7 mouse cellular contexts compared by ENCODE assay signal in genomic region chr4:63186281-63186870, GRCm38 (mm10). TPM values are rescaled to one million over a fixed set of nuclear protein-coding genes. Genes with fewer than 3 reads are reported as not detected.
DNase-seq lines count a peak whose midpoint lies in the region; ATAC-seq lines count a peak whose summit lies in the region.

No protein-coding gene starts in this region.

- H3K36me3 ChIP-seq in embryonic facial prominence, embryonic 13.5 days = no peaks in the 10 kb centered on the region
- H3K36me3 ChIP-seq in forebrain, embryonic 15.5 days = no peaks in the 10 kb centered on the region
- H3K36me3 ChIP-seq in limb, embryonic 11.5 days (ENCODE audit: control insufficient read depth, insufficient read depth, low read length) = no peaks in the 10 kb centered on the region

- H3K9ac ChIP-seq in embryonic facial prominence, embryonic 13.5 days = no peak overlapping the region
- H3K9ac ChIP-seq in forebrain, embryonic 15.5 days (replicated peaks) = no peak overlapping the region
- no peak overlapping the region for H3K9ac ChIP-seq in limb, embryonic 11.5 days (ENCODE audit: low read length)

- H3K9me3 ChIP-seq in embryonic facial prominence, embryonic 13.5 days = no peaks in the 10 kb centered on the region
- no peaks in the 10 kb centered on the region for H3K9me3 ChIP-seq in forebrain, embryonic 15.5 days
- no peaks in the 10 kb centered on the region for H3K9me3 ChIP-seq in limb, embryonic 11.5 days (ENCODE audit: control insufficient read depth, low read length)

- WGBS in embryonic facial prominence, embryonic 13.5 days = 61% methylated on average over 21 of the region's 21 CpGs
- WGBS in forebrain, embryonic 15.5 days = 17% methylated on average over 21 of the region's 21 CpGs
- WGBS in limb, embryonic 11.5 days = 67% methylated on average over 21 of the region's 21 CpGs

- H3K4me1 ChIP-seq in embryonic facial prominence, embryonic 13.5 days = peaks cover 25% of the 10 kb centered on the region
- H3K4me1 ChIP-seq in forebrain, embryonic 15.5 days = peaks cover 3% of the 10 kb centered on the region; the same call in 1 of the 2 replicates
- no peaks in the 10 kb centered on the region for H3K4me1 ChIP-seq in limb, embryonic 11.5 days (ENCODE audit: control insufficient read depth, insufficient read depth, low read length)

- no peaks in the 10 kb centered on the region for H3K27me3 ChIP-seq in embryonic facial prominence, embryonic 13.5 days
- H3K27me3 ChIP-seq in forebrain, embryonic 15.5 days = no peaks in the 10 kb centered on the region
- H3K27me3 ChIP-seq in limb, embryonic 11.5 days (ENCODE audit: control insufficient read depth, insufficient read depth, low read length) = no peaks in the 10 kb centered on the region

- peak; percentile 49 for DNase-seq in limb, embryonic 11.5 days (ENCODE audit: low spot score)
- no peak for DNase-seq in yolk sac, embryonic 10.5 days (ENCODE audit: low spot score)
- no peak for DNase-seq in adrenal gland, postnatal 10 days
- DNase-seq in left cerebral cortex, postnatal 36 days (ENCODE audit: low spot score in 2 of 2) = no peak

- H3K4me3 ChIP-seq in embryonic facial prominence, embryonic 13.5 days = no peak overlapping the region
- H3K4me3 ChIP-seq in forebrain, embryonic 15.5 days = no peak overlapping the region
- no peak overlapping the region for H3K4me3 ChIP-seq in limb, embryonic 11.5 days (ENCODE audit: low read depth, low read length)

- peak overlapping the region; percentile 69 for H3K27ac ChIP-seq in embryonic facial prominence, embryonic 13.5 days
- no peak overlapping the region for H3K27ac ChIP-seq in forebrain, embryonic 15.5 days (replicated peaks)
- peak overlapping the region; percentile 32; the same call in 1 of the 2 replicates for H3K27ac ChIP-seq in limb, embryonic 11.5 days (replicated peaks; ENCODE audit: low read depth, low read length)

- peak; percentile 71 for ATAC-seq in embryonic facial prominence, embryonic 13.5 days (ENCODE audit: insufficient number of reproducible peaks, insufficient read depth, low FRiP score, low TSS enrichment, low read depth)
- ATAC-seq in forebrain, embryonic 15.5 days (replicated peaks) = peak; percentile 55
- ATAC-seq in limb, embryonic 11.5 days (ENCODE audit: insufficient number of reproducible peaks, low FRiP score, low TSS enrichment, low read depth) = peak; percentile 73
- 0 out of 2 replicates have a peak, but pooled peaks have one; percentile 30 for ATAC-seq in megakaryocyte-erythroid progenitor cell, adult 5-6 weeks (replicated peaks; ENCODE audit: low FRiP score, low TSS enrichment, poor library complexity, severe bottlenecking)

- no peak overlapping the region for H3K4me2 ChIP-seq in embryonic facial prominence, embryonic 13.5 days
- H3K4me2 ChIP-seq in forebrain, embryonic 15.5 days (replicated peaks) = no peak overlapping the region
- no peak overlapping the region for H3K4me2 ChIP-seq in limb, embryonic 11.5 days (ENCODE audit: low read depth, severe bottlenecking)

- intact Hi-C loops in left cerebral cortex, postnatal 36 days (cut with DNase I) = no loop called here

RNA-seq across cellular contexts. Expression of gene Kif12, which starts 14.4 kb away (rescaled TPM):
- polyA plus RNA-seq in embryonic facial prominence, embryonic 13.5 days (2015; fragmentation: Nextera tagmentation; extraction: Ambion mirVana) = 0.11 TPM in 1 of 2 replicates, not detected in the other
- not detected in 2 replicates for polyA plus RNA-seq in forebrain, embryonic 15.5 days (2015; fragmentation: Nextera tagmentation; extraction: Ambion mirVana)
- not detected in 2 replicates for polyA plus RNA-seq in limb, embryonic 11.5 days (2014; fragmentation: Nextera tagmentation; extraction: Ambion mirVana)
- total RNA-seq in megakaryocyte-erythroid progenitor cell, adult 5-6 weeks (2014; fragmentation: Nextera tagmentation) = not detected in 2 replicates
- not detected in 2 replicates for total RNA-seq in megakaryocyte-erythroid progenitor cell, adult 5-6 weeks (2017)
- under 1 TPM in 1 of 2 experiments, not detected in 1; 0.45 TPM for total RNA-seq in adrenal gland, postnatal 10 days (2021)
- not detected for total RNA-seq in left cerebral cortex, postnatal 36 days (2021)

RNA-seq across cellular contexts. Expression of gene Col27a1, which starts 27.4 kb away (rescaled TPM):
- 26.1 and 30.2 TPM in 2 replicates for polyA plus RNA-seq in embryonic facial prominence, embryonic 13.5 days (2015; fragmentation: Nextera tagmentation; extraction: Ambion mirVana)
- polyA plus RNA-seq in forebrain, embryonic 15.5 days (2015; fragmentation: Nextera tagmentation; extraction: Ambion mirVana) = 1.3 and 1.4 TPM in 2 replicates
- polyA plus RNA-seq in limb, embryonic 11.5 days (2014; fragmentation: Nextera tagmentation; extraction: Ambion mirVana) = 9.8 and 12.1 TPM in 2 replicates
- 1.2 TPM in 1 of 2 replicates, not detected in the other for total RNA-seq in megakaryocyte-erythroid progenitor cell, adult 5-6 weeks (2014; fragmentation: Nextera tagmentation)
- not detected in 2 replicates for total RNA-seq in megakaryocyte-erythroid progenitor cell, adult 5-6 weeks (2017)
- 10 to 100 TPM; 11.4 to 15.2 TPM for total RNA-seq in adrenal gland, postnatal 10 days (2021)
- 1 to 10 TPM; 2.2 to 4.3 TPM for total RNA-seq in left cerebral cortex, postnatal 36 days (2021)

RNA-seq across cellular contexts. Expression of gene Ambp, which starts 31.8 kb away (rescaled TPM):
- 18.3 TPM in 1 of 2 replicates, not detected in the other for polyA plus RNA-seq in embryonic facial prominence, embryonic 13.5 days (2015; fragmentation: Nextera tagmentation; extraction: Ambion mirVana)
- 2.1 TPM in 1 of 2 replicates, not detected in the other for polyA plus RNA-seq in forebrain, embryonic 15.5 days (2015; fragmentation: Nextera tagmentation; extraction: Ambion mirVana)
- polyA plus RNA-seq in limb, embryonic 11.5 days (2014; fragmentation: Nextera tagmentation; extraction: Ambion mirVana) = 0.44 and 0.69 TPM in 2 replicates
- not detected in 2 replicates for total RNA-seq in megakaryocyte-erythroid progenitor cell, adult 5-6 weeks (2014; fragmentation: Nextera tagmentation)
- total RNA-seq in megakaryocyte-erythroid progenitor cell, adult 5-6 weeks (2017) = not detected in 2 replicates
- 100 to 1,000 TPM; 247 to 625 TPM for total RNA-seq in adrenal gland, postnatal 10 days (2021)
- total RNA-seq in left cerebral cortex, postnatal 36 days (2021) = not detected

Comparison
In these comparisons a context has a peak if more than half of its experiments do, and no peak if none do; other contexts are left out.
1. RNA of gene Ambp, which starts 31.8 kb away (total RNA-seq): 247 to 625 TPM in adrenal gland, postnatal 10 days; not detected in megakaryocyte-erythroid progenitor cell, adult 5-6 weeks and not detected in left cerebral cortex, postnatal 36 days; every median in the first group is over 100 times any median in the second.
2. Peak in every context shown above with its lines, with median percentiles within 50 percentile points of each other: ATAC-seq.